Mouse (Mus musculus) erythroblast, adult 5-6 weeks (primary cell): Measurements from ENCODE around the gene Myadml2. TPM values are rescaled to one million over a fixed set of nuclear protein-coding genes. Genes with fewer than 3 reads are reported as not detected.

Experiments
- ATAC-seq: replicated peaks from 2 replicates; pipeline ENCODE4 v1.8.0; 2016; ENCODE audit warnings: moderate number of reproducible peaks, mild to moderate bottlenecking, moderate TSS enrichment, inconsistent platforms; ENCODE audit not compliant: poor library complexity, low FRiP score, severe bottlenecking
- total RNA-seq, 2 experiments: library from RNA; stranded (forward) in 1 of 2; stranded (reverse) in 1 of 2; fragments of 150-400 nt in 1 of 2; fragments of 200-764, 138-1000 nt in 1 of 2; gene quantifications; 2 replicates each; pipeline versions ENCODE4 v1.2.3 to v1.2.4; 2015 to 2017; ENCODE audit warnings: low replicate concordance in 2 of 2

Gene Myadml2
- total RNA-seq, 2 experiments from 2014 or later = not detected

DNA sequence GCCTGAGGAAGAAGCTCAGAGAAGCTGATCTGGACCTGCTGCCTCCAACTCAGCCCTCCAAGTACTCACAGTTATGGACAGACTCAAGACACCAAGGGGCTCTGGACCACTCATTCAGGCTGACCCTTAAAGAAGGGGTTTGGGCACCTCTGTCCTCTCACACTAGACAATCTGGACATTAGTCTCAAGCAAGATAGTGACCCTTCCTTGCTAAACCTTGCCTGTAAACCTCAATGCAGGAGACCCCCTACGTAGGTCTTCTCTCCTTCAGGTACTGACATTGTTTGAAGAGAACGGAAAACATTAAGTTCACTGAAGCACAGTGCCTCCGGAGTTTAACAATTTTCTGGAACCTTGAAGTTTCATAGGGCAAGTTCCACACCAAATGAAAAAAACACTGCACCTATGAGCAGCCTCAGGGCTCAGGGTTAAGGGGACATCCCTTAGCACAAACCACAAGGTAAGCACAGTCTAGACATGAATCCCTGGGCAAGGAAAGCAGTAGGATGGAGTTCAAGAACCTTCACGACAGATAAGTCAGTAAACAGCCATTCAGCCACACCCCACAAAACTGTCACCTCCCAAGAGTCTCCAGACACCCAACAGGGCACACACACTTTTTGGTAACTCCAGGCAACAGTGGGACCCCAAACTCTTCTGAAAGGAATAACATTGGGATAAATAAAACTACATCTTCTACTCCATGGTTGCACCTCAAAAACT lies 16.1 kb downstream of the Myadml2 start:
- ATAC-seq = peak; percentile 44

- ATAC-seq = peak; percentile 12; the same call in 1 of the 2 replicates
Observed at GRCm38 (mm10) chr11:120630881-120631725, 16.9 kb downstream of the Myadml2 start.

GRCm38 (mm10) chr11:120630401-120630871 lies 17.5 kb downstream of the Myadml2 start:
- peak; percentile 15; the same call in 1 of the 2 replicates for ATAC-seq

DNA sequence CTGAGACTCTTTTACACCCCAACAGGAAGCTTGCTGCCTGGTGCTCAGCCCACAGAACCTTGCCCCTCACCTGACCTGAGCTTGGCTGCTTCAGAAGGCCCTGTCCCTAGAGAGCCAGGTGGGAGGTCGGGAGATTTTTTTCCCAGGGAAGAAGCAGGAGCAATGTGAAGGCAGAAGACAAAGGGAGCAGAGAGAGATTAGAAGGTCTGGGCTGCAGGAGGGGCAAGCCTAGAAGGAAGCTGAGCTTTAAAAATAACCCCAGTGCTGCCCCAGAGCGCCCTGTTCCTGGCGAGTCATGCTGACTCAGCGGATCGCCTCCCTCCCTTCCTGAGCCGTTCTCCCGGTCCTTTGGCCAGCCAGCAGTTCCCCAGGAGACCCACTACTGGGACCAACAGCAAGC lies 18.0 kb downstream of the Myadml2 start:
- ATAC-seq = peak; percentile 35

GRCm38 (mm10) chr11:120629341-120629730 lies 18.6 kb downstream of the Myadml2 start:
- ATAC-seq = peak; percentile 54

GRCm38 (mm10) chr11:120628601-120629340 lies 19.2 kb downstream of the Myadml2 start:
- ATAC-seq = no peak

- no peak for ATAC-seq
Observed at GRCm38 (mm10) chr11:120627468-120628300, 20.3 kb downstream of the Myadml2 start.

DNA sequence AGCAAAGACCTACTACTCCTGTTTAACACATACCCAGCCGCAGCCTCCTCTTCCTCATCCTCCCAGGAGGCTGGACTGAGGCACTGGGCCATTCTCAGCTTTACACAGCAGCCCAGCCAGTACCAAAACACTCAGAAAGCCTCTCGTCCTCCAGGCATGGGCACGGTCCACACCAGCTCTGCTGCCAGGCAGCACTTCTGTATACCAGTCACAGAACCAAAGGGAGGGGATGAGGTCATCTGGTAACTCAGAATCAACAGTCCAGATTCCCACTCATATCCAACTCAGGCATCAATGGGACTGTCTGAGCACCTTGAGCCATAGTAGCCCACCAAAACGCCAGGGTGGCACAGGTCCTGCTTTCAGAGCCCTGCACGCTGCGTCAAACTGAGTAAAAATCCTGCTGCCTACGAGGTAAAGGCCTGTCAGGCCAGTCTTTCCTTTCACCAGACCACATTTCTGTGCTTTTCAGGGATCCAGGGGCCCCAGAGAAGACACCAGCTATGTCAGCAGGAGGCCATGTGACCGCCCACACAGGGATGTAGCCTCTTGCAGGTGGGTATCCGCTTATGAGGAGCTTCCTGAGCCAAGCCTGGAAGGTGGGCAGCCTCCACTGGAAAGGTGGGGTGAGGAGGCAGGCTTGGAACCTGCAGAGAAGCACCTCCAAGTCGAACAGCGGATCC lies 21.0 kb downstream of the Myadml2 start:
- no peak for ATAC-seq

- ATAC-seq = no peak
Observed at GRCm38 (mm10) chr11:120625152-120625775, 22.7 kb downstream of the Myadml2 start, which contains the start of gene Sirt7. Sirt7 (minus strand) TSS chr11:120625240.

DNA sequence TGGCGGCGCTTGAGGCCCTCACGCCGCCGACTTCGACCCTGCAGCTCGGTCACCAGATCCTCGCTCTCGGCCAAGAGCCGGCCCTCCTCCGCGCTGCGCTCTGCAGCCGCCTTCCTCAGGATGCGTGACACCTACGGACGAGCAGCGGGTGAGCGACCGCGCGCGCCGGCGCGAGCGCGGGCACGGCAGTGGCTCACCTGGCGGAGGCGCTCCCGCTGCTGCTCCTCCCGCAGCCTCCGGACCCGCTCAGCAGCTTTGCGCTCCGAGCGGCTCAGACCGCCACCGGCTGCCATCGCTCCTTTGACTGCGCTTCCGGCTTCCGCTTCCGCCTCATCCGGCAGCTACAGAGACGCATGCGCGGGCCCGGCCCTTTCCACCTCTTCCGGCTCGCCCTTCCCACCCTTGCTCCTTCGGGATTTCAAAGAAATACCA lies 23.3 kb downstream of the Myadml2 start:
- ATAC-seq = peak; percentile 65

GRCm38 (mm10) chr11:120623961-120624679 lies 23.8 kb downstream of the Myadml2 start:
- ATAC-seq = peak; percentile 60

DNA sequence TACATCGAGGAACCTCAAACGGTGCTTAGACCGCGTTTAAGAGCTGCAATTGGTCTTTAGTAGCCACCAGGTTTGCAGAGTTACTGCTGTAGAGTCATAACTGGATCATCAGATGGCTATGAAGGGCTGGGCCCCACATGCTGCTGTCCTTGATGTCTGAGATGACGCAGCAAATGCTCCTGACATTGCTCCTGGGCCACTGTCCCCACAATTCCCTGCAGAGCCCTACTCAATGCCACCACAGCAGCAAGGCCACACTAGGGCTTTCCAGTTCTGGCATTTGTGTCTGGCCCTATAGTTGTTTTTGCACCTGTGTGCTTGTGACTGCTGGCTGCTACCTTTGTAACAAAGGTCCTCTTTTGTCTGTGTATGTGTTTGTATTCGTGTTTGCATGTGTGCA lies 25.2 kb downstream of the Myadml2 start:
- no peak for ATAC-seq

GRCm38 (mm10) chr11:120620195-120620594 lies 27.8 kb downstream of the Myadml2 start:
- ATAC-seq = no peak

- ATAC-seq = no peak
Observed at GRCm38 (mm10) chr11:120618619-120619535, 29.1 kb downstream of the Myadml2 start.

DNA sequence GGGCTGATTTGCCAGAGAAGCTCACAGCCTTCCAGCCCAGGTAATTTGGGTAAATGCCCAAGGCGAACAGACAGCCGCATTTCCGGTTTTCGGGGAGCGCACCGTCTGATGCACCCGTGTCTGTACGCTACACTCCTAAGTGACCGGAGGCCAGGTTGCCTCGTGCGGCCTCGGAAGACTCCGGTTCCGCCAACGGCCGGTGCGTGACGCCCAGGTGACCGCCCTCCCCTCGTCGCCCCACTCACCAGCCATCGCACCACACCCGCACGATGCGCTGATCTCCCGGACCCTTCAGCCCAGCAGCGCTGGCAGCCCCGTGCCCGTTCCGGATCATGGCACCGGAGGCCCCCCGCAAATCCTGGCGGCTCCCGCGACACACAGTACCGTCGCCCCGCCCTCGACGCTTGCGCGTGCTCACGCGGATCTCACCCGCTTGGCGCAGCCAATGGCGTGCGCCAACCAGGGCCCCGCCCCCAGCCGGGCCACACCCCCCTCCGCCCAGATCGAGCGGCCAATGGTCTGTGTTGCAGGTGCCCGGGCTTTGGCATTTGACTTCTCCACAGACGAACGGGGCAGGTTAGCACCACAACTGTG lies 30.3 kb downstream of the Myadml2 start, which contains the start of gene Pcyt2:
Gene Pcyt2 (minus strand): TSS at position 418 of the 594 bp plus-strand sequence.
- peak; percentile 93 for ATAC-seq
